Mouse (Mus musculus) intestine, postnatal 0 days (tissue): ENCODE measurements around the gene Ano7. TPM values are rescaled to one million over a fixed set of nuclear protein-coding genes. Genes with fewer than 3 reads are reported as not detected.
A peak's percentile ranks its signal among the peaks of the same experiment; 100 is the strongest.

Experiments used
- ATAC-seq: fragments of 200-750 bp; cut with Nextera tagmentation; 2 replicates; pipeline ENCODE4 v1.8.0; 2017; ENCODE audit warnings: mild to moderate bottlenecking, moderate TSS enrichment, moderate library complexity
- H3K27ac ChIP-seq: fragments of 300-500 bp; sonication (generic); 2 replicates; pipeline ENCODE4 v1.5.1; 2014; ENCODE audit warnings: mild to moderate bottlenecking, low read depth, low read length, moderate library complexity
- H3K27me3 ChIP-seq: fragments of 300-500 bp; sonication (generic); replicated peaks from 2 replicates; pipeline ENCODE4 v1.6.1; 2014; ENCODE audit warnings: low read length, mixed read lengths; ENCODE audit not compliant: control insufficient read depth, insufficient read depth
- H3K36me3 ChIP-seq: fragments of 300-500 bp; sonication (generic); 2 replicates; pipeline ENCODE4 v1.6.1; 2014; ENCODE audit warnings: mild to moderate bottlenecking, moderate library complexity; ENCODE audit not compliant: control insufficient read depth, insufficient read depth
- H3K4me1 ChIP-seq: fragments of 300-500 bp; sonication (generic); replicated peaks from 2 replicates; pipeline ENCODE4 v1.6.1; 2014; ENCODE audit warnings: antibody characterized with exemption, low read length, mixed read lengths; ENCODE audit not compliant: control insufficient read depth, insufficient read depth
- H3K4me2 ChIP-seq: fragments of 300-500 bp; sonication (generic); replicated peaks from 2 replicates; pipeline ENCODE4 v1.6.1; 2014; ENCODE audit warnings: low read depth, mild to moderate bottlenecking, moderate library complexity
- H3K4me3 ChIP-seq: fragments of 300-500 bp; sonication (generic); 2 replicates; pipeline ENCODE4 v1.5.1; 2014; ENCODE audit warnings: low read depth, low read length
- H3K9ac ChIP-seq: fragments of 300-500 bp; sonication (generic); 2 replicates; pipeline ENCODE4 v1.6.1; 2014; ENCODE audit warnings: mild to moderate bottlenecking, low read depth, low read length
- H3K9me3 ChIP-seq: fragments of 300-500 bp; sonication (generic); 2 replicates; pipeline ENCODE4 v1.6.1; 2016; ENCODE audit warnings: mixed run types; ENCODE audit not compliant: control insufficient read depth
- CTCF ChIP-seq: sonication (generic); IDR thresholded peaks from 2 replicates; pipeline ENCODE4 v1.5.1; 2016; ENCODE audit warnings: low read depth, mild to moderate bottlenecking, control low read depth, antibody characterized with exemption, moderate library complexity
- WGBS: fragments of 180-500 bp; shearing (Covaris S2); extraction: QIAGEN DNeasy Blood & Tissue Kit; methylation state at CpG from one replicate; pipeline ENCODE4 v1.1.7; 2014; 5-methylcytosine and 5-hydroxymethylcytosine counted together
- polyA plus RNA-seq: library from polyadenylated mRNA; unstranded; fragments of >200 nt; fragmentation: Nextera tagmentation; extraction: Ambion mirVana; gene quantifications from 2 replicates; pipeline ENCODE4 v1.2.1, GENCODE M21; 2015

The Ano7 gene
- polyA plus RNA-seq = 1.7 TPM in 2 replicates

DNA sequence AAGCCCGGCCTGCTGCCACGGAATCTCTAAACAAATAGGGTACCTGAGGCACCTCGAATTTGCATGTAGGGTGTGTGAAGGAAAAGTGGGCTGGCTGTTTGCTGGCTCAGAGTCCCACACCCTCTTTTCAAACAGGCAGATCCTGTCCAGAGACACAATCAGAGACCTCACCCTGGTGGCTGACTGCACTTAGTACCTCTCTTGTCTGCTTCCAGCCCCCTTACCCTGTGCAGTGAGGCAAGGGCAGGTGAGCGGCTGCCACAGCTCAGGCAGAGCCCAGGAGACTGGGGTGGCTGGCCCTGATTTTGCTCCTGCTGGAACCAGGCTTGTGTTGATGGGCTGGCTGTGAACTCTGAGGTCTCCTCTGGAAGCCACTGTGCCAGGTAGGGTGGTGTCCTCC is at the start of gene Ano7:
TSS of gene Ano7 (plus strand) at position 266 of the 400 bp plus-strand sequence.
- Histone ChIP-seq H3K4me1 (no peaks in the 10 kb centered on the region), H3K9ac (no peak within 1 kb of the TSS), H3K36me3 (no peaks in the 10 kb centered on the region), H3K9me3 (no peaks in the 10 kb centered on the region), H3K27ac (no peak within 1 kb of the TSS), H3K4me2 (no peak within 1 kb of the TSS), H3K4me3 (no peak within 1 kb of the TSS), H3K27me3 (no peaks in the 10 kb centered on the region)
- no peak for TF ChIP-seq CTCF
- 32% methylated on average over 4 of the region's 4 CpGs for WGBS
- peak; percentile 53 for ATAC-seq

DNA sequence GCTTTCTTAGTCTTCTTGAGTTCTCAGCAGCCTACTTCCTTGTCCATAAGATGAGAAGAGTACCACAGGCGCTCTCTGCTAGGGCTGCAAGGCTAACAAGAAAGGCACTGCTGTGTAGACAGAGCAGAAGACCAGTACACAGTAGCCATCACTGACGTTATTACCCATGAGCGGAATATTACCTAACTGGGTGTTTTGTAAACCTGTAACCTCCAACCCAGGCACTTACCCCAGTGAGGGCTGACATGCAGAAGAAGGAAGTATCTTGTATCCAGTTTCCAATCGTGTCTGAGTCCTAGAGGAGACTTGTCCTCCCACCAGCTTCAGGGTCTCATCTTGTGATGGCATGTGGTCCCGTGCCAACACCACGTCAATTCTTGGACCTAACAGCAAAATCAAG is 49.8 kb upstream of the Ano7 start:
- peaks cover 10% of the 10 kb centered on the region for H3K36me3 ChIP-seq

DNA sequence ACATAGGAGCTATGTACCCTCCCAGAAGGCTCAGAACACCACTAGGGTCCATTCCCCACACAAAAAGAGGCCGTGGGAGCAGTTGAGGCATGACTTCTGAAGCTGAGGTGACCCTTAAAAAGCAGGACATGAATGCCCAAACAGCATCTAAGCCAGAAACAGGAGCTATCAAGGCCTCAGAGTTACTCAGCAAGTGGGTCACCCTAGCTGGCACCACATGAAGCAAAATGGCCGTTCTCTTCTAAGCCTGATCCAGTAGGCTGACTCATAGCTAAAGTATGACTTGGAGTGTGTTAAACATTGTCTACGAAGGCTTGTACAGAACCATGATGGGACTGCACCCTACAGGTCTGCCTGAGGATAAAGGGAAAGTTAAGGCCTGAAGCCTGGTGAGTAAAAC is 47.3 kb upstream of the Ano7 start:
- Histone ChIP-seq H3K4me2 (no peak overlapping the region), H3K4me3 (no peak overlapping the region), H3K36me3 (peaks cover 12% of the 10 kb centered on the region), H3K27ac (no peak overlapping the region), H3K4me1 (no peaks in the 10 kb centered on the region), H3K9me3 (no peaks in the 10 kb centered on the region), H3K9ac (no peak overlapping the region), H3K27me3 (no peaks in the 10 kb centered on the region)
- ATAC-seq = no peak
- TF ChIP-seq CTCF = no peak
- WGBS = 83% methylated on average over 3 of the region's 3 CpGs

More for the DNA sequence above, 49.8 kb upstream of the Ano7 start:
- no peak overlapping the region for H3K4me2 ChIP-seq
- 88% methylated on average over 6 of the region's 6 CpGs for WGBS
- no peak overlapping the region for H3K4me3 ChIP-seq
- H3K9me3 ChIP-seq = no peaks in the 10 kb centered on the region
- TF ChIP-seq CTCF = no peak
- no peak for ATAC-seq
- no peak overlapping the region for H3K27ac ChIP-seq
- H3K9ac ChIP-seq = no peak overlapping the region
- no peaks in the 10 kb centered on the region for H3K27me3 ChIP-seq
- H3K4me1 ChIP-seq = no peaks in the 10 kb centered on the region

DNA sequence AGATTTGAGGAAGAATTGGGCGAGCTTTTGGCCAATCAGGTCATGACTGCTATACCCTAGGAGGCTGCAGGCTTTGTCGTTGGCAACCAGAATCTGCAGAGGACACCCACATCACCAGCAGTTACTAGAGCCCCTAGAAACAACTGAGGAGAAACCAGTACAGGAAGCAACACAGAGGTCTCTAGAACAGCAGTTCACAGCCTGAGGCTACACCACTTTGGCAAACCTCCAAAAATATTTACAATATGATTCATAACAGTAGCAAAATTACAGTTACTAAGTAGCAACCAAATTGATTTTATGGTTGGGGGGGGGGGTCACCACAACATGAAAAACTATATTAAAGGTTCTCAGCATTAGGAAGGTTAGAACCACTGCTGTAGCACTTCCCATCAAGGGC is 39.1 kb upstream of the Ano7 start:
- H3K9me3 ChIP-seq = no peaks in the 10 kb centered on the region
- no peak overlapping the region for H3K4me3 ChIP-seq
- TF ChIP-seq CTCF = no peak
- H3K36me3 ChIP-seq = peaks cover 8% of the 10 kb centered on the region
- H3K9ac ChIP-seq = no peak overlapping the region
- H3K27ac ChIP-seq = no peak overlapping the region
- H3K27me3 ChIP-seq = no peaks in the 10 kb centered on the region
- H3K4me1 ChIP-seq = no peaks in the 10 kb centered on the region
- no peak overlapping the region for H3K4me2 ChIP-seq
- WGBS = 75% methylated on average over 2 of the region's 2 CpGs
- no peak for ATAC-seq

GRCm38 (mm10) chr1:93342648-93343503 is 30.9 kb upstream of the Ano7 start, which contains the start of the genes Ppp1r7 and Pask:
Ppp1r7 (plus strand) TSS chr1:93342854.
Pask (minus strand) TSS chr1:93343482.
- under 1% methylated on average over 63 of the region's 63 CpGs for WGBS
- no peaks in the 10 kb centered on the region for H3K9me3 ChIP-seq
- peaks cover 16% of the 10 kb centered on the region for H3K36me3 ChIP-seq
- peak within 1 kb of the TSS; percentile 90 for H3K4me2 ChIP-seq
- H3K27me3 ChIP-seq = no peaks in the 10 kb centered on the region
- peak within 1 kb of the TSS; percentile 88 for H3K4me3 ChIP-seq
- TF ChIP-seq CTCF = no peak
- peak within 1 kb of the TSS; percentile 50; the same call in 1 of the 2 replicates for H3K27ac ChIP-seq
- H3K9ac ChIP-seq = peak within 1 kb of the TSS; percentile 72
- peak; percentile 93 for ATAC-seq
- no peaks in the 10 kb centered on the region for H3K4me1 ChIP-seq

DNA sequence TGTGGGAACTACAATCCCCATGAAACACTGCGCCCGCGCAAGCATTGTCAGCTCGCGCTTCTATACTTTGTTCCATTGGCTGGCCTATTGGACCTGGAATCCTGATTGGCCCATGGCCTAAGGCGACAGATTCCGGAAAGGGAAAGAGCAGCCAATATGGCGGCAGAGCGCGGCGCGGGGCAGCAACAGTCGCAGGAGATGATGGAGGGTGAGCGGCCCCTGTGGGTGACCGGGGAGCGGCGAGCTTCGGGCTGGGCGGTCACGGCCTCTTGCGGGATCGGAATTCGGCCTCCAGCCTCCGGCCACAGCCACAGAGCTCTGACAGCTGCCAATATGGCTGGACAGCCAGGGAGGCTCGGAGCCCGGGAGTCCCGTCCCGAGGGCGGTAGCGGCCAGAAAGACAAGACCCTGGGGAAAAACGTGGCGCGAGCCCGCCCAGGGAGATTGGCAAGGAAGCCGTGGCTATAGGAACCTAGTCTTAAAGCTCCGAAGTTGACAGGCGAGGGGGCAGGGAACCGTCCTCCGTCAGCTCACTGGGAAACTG is 30.2 kb upstream of the Ano7 start:
- peak; percentile 95 for ATAC-seq
- H3K4me3 ChIP-seq = peak overlapping the region; percentile 88
- no peaks in the 10 kb centered on the region for H3K4me1 ChIP-seq
- H3K9ac ChIP-seq = peak overlapping the region; percentile 72
- H3K27ac ChIP-seq = peak overlapping the region; percentile 50; the same call in 1 of the 2 replicates
- peak; percentile 67 for TF ChIP-seq CTCF
- no peaks in the 10 kb centered on the region for H3K9me3 ChIP-seq
- under 1% methylated on average over 39 of the region's 39 CpGs for WGBS
- H3K27me3 ChIP-seq = no peaks in the 10 kb centered on the region
- H3K36me3 ChIP-seq = peaks cover 22% of the 10 kb centered on the region
- H3K4me2 ChIP-seq = peak overlapping the region; percentile 90
